Mouse (Mus musculus): ENCODE measurements around the gene Klk10.

- TF ChIP-seq CTCF (IDR thresholded peaks at IDR 0.05; ENCODE audit: control insufficient read depth, insufficient read depth, insufficient replicate concordance, low read depth, low read length) (no peak), POLR2A (IDR thresholded peaks at IDR 0.05; ENCODE audit: control insufficient read depth, low read depth, low read length) (no peak)
Measured at GRCm38 (mm10) chr7:43769636-43770035, 11.2 kb upstream of the Klk10 start.

Measured in testis, adult 2 months (tissue).